Mouse (Mus musculus): ENCODE measurements around the gene Gas7.

GRCm38 (mm10) chr11:67482217-67482760 is 27.1 kb downstream of the Gas7 start:
- no peak for TF ChIP-seq POLR2A (IDR thresholded peaks at IDR 0.05; ENCODE audit: borderline replicate concordance, extremely low read depth, low read depth, low read length)
- TF ChIP-seq CTCF (IDR thresholded peaks at IDR 0.05; ENCODE audit: insufficient read depth, low read length), result no peak

All from lung, adult 2 months (tissue).